Comparison of ENCODE assay signal across 11 mouse cellular contexts in genomic region chr4:139312632-139313031, GRCm38 (mm10). TPM values are rescaled to one million over a fixed set of nuclear protein-coding genes. Genes with fewer than 3 reads are reported as not detected.
DNase-seq lines count a peak whose midpoint lies in the region; ATAC-seq and TF ChIP-seq lines count a peak whose summit lies in the region.
"Had no signal": no experiment of that assay in that cellular context is flagged by ENCODE, and none has a peak within 500 bp of the region (broad histone marks: within the 10 kb centered on the region; RNA-seq: fewer than 3 reads in every experiment).

No protein-coding gene starts in this region.

- no peak overlapping the region for H3K9ac ChIP-seq in midbrain, postnatal 0 days (replicated peaks; ENCODE audit: low read length, poor library complexity, severe bottlenecking)
- H3K9ac ChIP-seq in midbrain, embryonic 16.5 days (ENCODE audit: low read depth, low read length), result no peak overlapping the region
- H3K9ac ChIP-seq in intestine, embryonic 15.5 days, result no peak overlapping the region
- H3K9ac ChIP-seq: heart, embryonic 15.5 days had no signal

- no peak for ATAC-seq in midbrain, postnatal 0 days (ENCODE audit: low FRiP score)
- no peak for ATAC-seq in midbrain, embryonic 16.5 days
- ATAC-seq in intestine, embryonic 15.5 days, result no peak
- ATAC-seq: Patski had no signal

- H3K4me1 ChIP-seq in midbrain, postnatal 0 days (ENCODE audit: insufficient read depth, low read length), result peaks cover 13% of the 10 kb centered on the region; the same call in 1 of the 2 replicates
- peaks cover 18% of the 10 kb centered on the region for H3K4me1 ChIP-seq in midbrain, embryonic 16.5 days (ENCODE audit: control insufficient read depth, insufficient read depth, low read length)
- peaks cover 17% of the 10 kb centered on the region; the same call in 1 of the 2 replicates for H3K4me1 ChIP-seq in intestine, embryonic 15.5 days (replicated peaks)

- H3K36me3 ChIP-seq in midbrain, postnatal 0 days (ENCODE audit: insufficient read depth, low read length), result peaks cover 11% of the 10 kb centered on the region
- H3K36me3 ChIP-seq in midbrain, embryonic 16.5 days (ENCODE audit: control insufficient read depth, insufficient read depth, low read length), result no peaks in the 10 kb centered on the region
- peaks cover 20% of the 10 kb centered on the region for H3K36me3 ChIP-seq in intestine, embryonic 15.5 days

- H3K4me3 ChIP-seq in midbrain, postnatal 0 days (ENCODE audit: low read depth, low read length), result no peak overlapping the region
- H3K4me3 ChIP-seq in midbrain, embryonic 16.5 days (ENCODE audit: low read depth, low read length), result no peak overlapping the region
- no peak overlapping the region; the same call in 1 of the 2 replicates for H3K4me3 ChIP-seq in intestine, embryonic 15.5 days (replicated peaks)
- H3K4me3 ChIP-seq: myocyte had no signal

- peak; percentile 66 for TF ChIP-seq CTCF in midbrain, postnatal 0 days (IDR thresholded peaks at IDR 0.05)

- DNase-seq in cerebellum, adult 8-10 months, result peak; percentile 30
- DNase-seq in cerebellum, postnatal 36 days, result no peak
- DNase-seq in midbrain, postnatal 0 days (ENCODE audit: low spot score), result peak; percentile 32
- DNase-seq in natural killer cell, adult 2 months (ENCODE audit: low spot score in 2 of 2), result peak; percentile 39 to 63
- DNase-seq in layer of hippocampus, adult 11-12 months (ENCODE audit: low spot score), result no peak
- DNase-seq in left cerebral cortex, adult 11 months (ENCODE audit: low spot score), result no peak

- no peak overlapping the region for H3K27ac ChIP-seq in midbrain, postnatal 0 days (ENCODE audit: low read depth, low read length)
- no peak overlapping the region for H3K27ac ChIP-seq in midbrain, embryonic 16.5 days (ENCODE audit: low read length)
- no peak overlapping the region for H3K27ac ChIP-seq in intestine, embryonic 15.5 days
- H3K27ac ChIP-seq: heart, embryonic 15.5 days had no signal

- H3K27me3 ChIP-seq in midbrain, postnatal 0 days (ENCODE audit: insufficient read depth, low read length), result no peaks in the 10 kb centered on the region
- no peaks in the 10 kb centered on the region for H3K27me3 ChIP-seq in midbrain, embryonic 16.5 days (ENCODE audit: control insufficient read depth, insufficient read depth, low read depth, low read length)
- no peaks in the 10 kb centered on the region for H3K27me3 ChIP-seq in intestine, embryonic 15.5 days (replicated peaks)
- H3K27me3 ChIP-seq: heart, embryonic 15.5 days; Patski had no signal

- no peak overlapping the region for H3K4me2 ChIP-seq in midbrain, postnatal 0 days (ENCODE audit: low read depth, low read length, poor library complexity, severe bottlenecking)
- H3K4me2 ChIP-seq in midbrain, embryonic 16.5 days (ENCODE audit: low read length), result no peak overlapping the region
- H3K4me2 ChIP-seq in intestine, embryonic 15.5 days (replicated peaks), result peak overlapping the region; percentile 88; the same call in 1 of the 2 replicates

- 71% methylated on average over 4 of the region's 4 CpGs for WGBS in midbrain, postnatal 0 days
- 58% methylated on average over 4 of the region's 4 CpGs for WGBS in midbrain, embryonic 16.5 days
- 57% methylated on average over 4 of the region's 4 CpGs for WGBS in intestine, embryonic 15.5 days

- no peaks in the 10 kb centered on the region for H3K9me3 ChIP-seq in midbrain, postnatal 0 days (ENCODE audit: low read length)
- H3K9me3 ChIP-seq in midbrain, embryonic 16.5 days (replicated peaks; ENCODE audit: control insufficient read depth, low read length, poor library complexity, severe bottlenecking), result no peaks in the 10 kb centered on the region
- no peaks in the 10 kb centered on the region for H3K9me3 ChIP-seq in intestine, embryonic 15.5 days
- H3K9me3 ChIP-seq: heart, embryonic 15.5 days had no signal

RNA-seq across cellular contexts. Expression of gene Akr7a5, which starts 2.1 kb away (rescaled TPM):
- total RNA-seq in midbrain, postnatal 0 days (2014; rRNA removed), result 45.0 and 65.4 TPM in 2 replicates
- 64.4 and 65.6 TPM in 2 replicates for polyA plus RNA-seq in midbrain, postnatal 0 days (2015; fragmentation: Nextera tagmentation; extraction: Ambion mirVana)
- polyA plus RNA-seq in midbrain, embryonic 16.5 days (2015; fragmentation: Nextera tagmentation; extraction: Ambion mirVana), result 58.7 and 66.6 TPM in 2 replicates
- 170 and 186 TPM in 2 replicates for polyA plus RNA-seq in intestine, embryonic 15.5 days (2015; fragmentation: Nextera tagmentation; extraction: Ambion mirVana)

RNA-seq across cellular contexts. Expression of gene Pqlc2, which starts 2.1 kb away (rescaled TPM):
- total RNA-seq in midbrain, postnatal 0 days (2014; rRNA removed), result 19.3 and 26.5 TPM in 2 replicates
- 10.9 and 15.2 TPM in 2 replicates for polyA plus RNA-seq in midbrain, postnatal 0 days (2015; fragmentation: Nextera tagmentation; extraction: Ambion mirVana)
- polyA plus RNA-seq in midbrain, embryonic 16.5 days (2015; fragmentation: Nextera tagmentation; extraction: Ambion mirVana), result 14.4 and 15.1 TPM in 2 replicates
- polyA plus RNA-seq in intestine, embryonic 15.5 days (2015; fragmentation: Nextera tagmentation; extraction: Ambion mirVana), result 19.3 and 23.3 TPM in 2 replicates

RNA-seq across cellular contexts. Expression of gene Mrto4, which starts 39.7 kb away (rescaled TPM):
- total RNA-seq in midbrain, postnatal 0 days (2014; rRNA removed), result 32.0 and 36.1 TPM in 2 replicates
- 68.3 and 75.0 TPM in 2 replicates for polyA plus RNA-seq in midbrain, postnatal 0 days (2015; fragmentation: Nextera tagmentation; extraction: Ambion mirVana)
- polyA plus RNA-seq in midbrain, embryonic 16.5 days (2015; fragmentation: Nextera tagmentation; extraction: Ambion mirVana), result 81.8 and 82.1 TPM in 2 replicates
- 119 and 122 TPM in 2 replicates for polyA plus RNA-seq in intestine, embryonic 15.5 days (2015; fragmentation: Nextera tagmentation; extraction: Ambion mirVana)

RNA-seq across cellular contexts. Expression of gene Emc1, which starts 39.8 kb away (rescaled TPM):
- total RNA-seq in midbrain, postnatal 0 days (2014; rRNA removed), result 70.3 and 78.3 TPM in 2 replicates
- polyA plus RNA-seq in midbrain, postnatal 0 days (2015; fragmentation: Nextera tagmentation; extraction: Ambion mirVana), result 49.3 and 50.3 TPM in 2 replicates
- 47.7 and 49.4 TPM in 2 replicates for polyA plus RNA-seq in midbrain, embryonic 16.5 days (2015; fragmentation: Nextera tagmentation; extraction: Ambion mirVana)
- polyA plus RNA-seq in intestine, embryonic 15.5 days (2015; fragmentation: Nextera tagmentation; extraction: Ambion mirVana), result 21.2 TPM in 2 replicates

RNA-seq across cellular contexts. Expression of gene Ubr4, which starts 39.8 kb away (rescaled TPM):
- total RNA-seq in midbrain, postnatal 0 days (2014; rRNA removed), result 164 and 176 TPM in 2 replicates
- 59.8 and 63.6 TPM in 2 replicates for polyA plus RNA-seq in midbrain, postnatal 0 days (2015; fragmentation: Nextera tagmentation; extraction: Ambion mirVana)
- 78.6 and 86.2 TPM in 2 replicates for polyA plus RNA-seq in midbrain, embryonic 16.5 days (2015; fragmentation: Nextera tagmentation; extraction: Ambion mirVana)
- 52.7 and 59.0 TPM in 2 replicates for polyA plus RNA-seq in intestine, embryonic 15.5 days (2015; fragmentation: Nextera tagmentation; extraction: Ambion mirVana)

Comparison
In these comparisons a context has a peak if more than half of its experiments do, and no peak if none do; other contexts are left out.
1. DNase-seq: peak in cerebellum, adult 8-10 months (single experiment), midbrain, postnatal 0 days (single experiment) and natural killer cell, adult 2 months (2 of 2); none in cerebellum, postnatal 36 days (0 of 2), layer of hippocampus, adult 11-12 months (single experiment) and left cerebral cortex, adult 11 months (single experiment).